Mouse (Mus musculus) thymus, adult 2 months (tissue): Measurements from ENCODE around the gene Top2b.
A peak's percentile ranks its signal among the peaks of the same experiment; 100 is the strongest.

Source experiments
- CTCF ChIP-seq: fragments of 200-500 bp; IDR thresholded peaks from 2 replicates; pipeline ENCODE4 v1.5.1; 2012; ENCODE audit warnings: mild to moderate bottlenecking, control low read depth, low read length, moderate library complexity, borderline replicate concordance; ENCODE audit not compliant: control insufficient read depth, poor library complexity, insufficient read depth; ENCODE audit errors: extremely low read depth
- POLR2A ChIP-seq: fragments of 200-500 bp; IDR thresholded peaks from 2 replicates; pipeline ENCODE4 v1.6.1; 2012; ENCODE audit warnings: mild to moderate bottlenecking, low read length, control low read depth, moderate library complexity; ENCODE audit not compliant: control insufficient read depth, poor library complexity, insufficient read depth; ENCODE audit errors: extremely low read depth

GRCm38 (mm10) chr14:16364161-16364831 lies 683 bp upstream of the Top2b start:
- no peak for TF ChIP-seq POLR2A
- peak; percentile 12; the same call in 1 of the 2 replicates for TF ChIP-seq CTCF
